Mouse (Mus musculus): Measurements from ENCODE around the gene Med13l.

DNA sequence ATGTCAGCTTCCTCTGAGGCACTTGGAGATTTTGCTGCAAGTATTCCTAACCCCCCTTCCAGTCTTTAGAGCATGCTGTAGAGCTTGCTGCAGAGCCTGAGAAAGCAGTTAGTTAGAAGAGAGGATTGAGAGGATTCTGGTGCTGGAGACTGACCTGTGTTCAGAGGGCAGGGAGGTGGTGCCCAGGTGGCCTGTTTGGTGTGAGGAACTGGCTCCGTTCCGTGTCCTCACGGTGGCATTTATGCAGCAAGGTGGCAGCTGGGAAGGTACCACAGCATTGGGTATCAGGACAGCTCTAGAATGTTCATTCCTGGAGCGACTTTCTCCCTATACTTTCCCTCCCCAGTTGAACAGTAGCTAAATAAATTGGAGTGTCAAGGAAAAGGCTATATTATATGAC lies 125.5 kb downstream of the Med13l start:
- TF ChIP-seq POLR2A (IDR thresholded peaks at IDR 0.05; ENCODE audit: control insufficient read depth, extremely low read depth, insufficient read depth, low read length, poor library complexity) (no peak), CTCF (IDR thresholded peaks at IDR 0.05; ENCODE audit: borderline replicate concordance, control insufficient read depth, extremely low read depth, insufficient read depth, low read length, poor library complexity) (no peak)
